Mouse (Mus musculus) heart, adult 2 months (tissue): ENCODE results near the gene Sema4g.

Source experiments
- EP300 ChIP-seq: fragments of 200-500 bp; IDR thresholded peaks from 2 replicates; pipeline ENCODE4 v1.6.1; 2011; ENCODE audit warnings: low read depth, low read length, control low read depth; ENCODE audit not compliant: insufficient read depth
- POLR2A ChIP-seq: fragments of 200-500 bp; IDR thresholded peaks from 2 replicates; pipeline ENCODE4 v1.6.1; 2011; ENCODE audit warnings: mild to moderate bottlenecking, low read depth, low read length, control low read depth; ENCODE audit not compliant: insufficient read depth

DNA sequence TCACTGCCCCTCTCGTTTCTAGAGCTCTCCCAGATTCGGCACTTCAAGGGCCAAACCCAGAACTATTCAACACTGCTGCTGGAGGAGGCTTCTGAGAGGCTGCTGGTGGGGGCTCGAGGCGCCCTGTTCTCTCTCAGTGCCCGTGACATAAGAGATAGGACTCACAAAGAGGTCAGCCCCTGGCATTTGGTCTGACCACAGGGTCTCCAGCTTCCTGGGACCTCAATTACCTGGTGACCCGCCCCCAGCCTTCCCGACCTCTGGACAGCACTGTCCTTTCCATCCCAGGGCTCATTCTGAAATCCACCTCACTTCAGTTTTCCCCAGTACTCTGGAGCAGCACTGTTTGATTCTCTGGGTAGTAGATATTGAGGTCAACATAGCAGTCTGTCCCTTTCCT, 3.8 kb downstream of the Sema4g start:
- TF ChIP-seq EP300 (no peak), POLR2A (no peak)
